Mouse (Mus musculus): ENCODE measurements around the gene Cd40. TPM values are rescaled to one million over a fixed set of nuclear protein-coding genes. Genes with fewer than 3 reads are reported as not detected.
A peak's percentile ranks its signal among the peaks of the same experiment; 100 is the strongest.

Gene Cd40
- polyA plus RNA-seq (2011; ENCODE audit: insufficient read depth, insufficient read length, low replicate concordance, missing spikeins), result 11.4 and 13.6 TPM in 2 replicates

DNA sequence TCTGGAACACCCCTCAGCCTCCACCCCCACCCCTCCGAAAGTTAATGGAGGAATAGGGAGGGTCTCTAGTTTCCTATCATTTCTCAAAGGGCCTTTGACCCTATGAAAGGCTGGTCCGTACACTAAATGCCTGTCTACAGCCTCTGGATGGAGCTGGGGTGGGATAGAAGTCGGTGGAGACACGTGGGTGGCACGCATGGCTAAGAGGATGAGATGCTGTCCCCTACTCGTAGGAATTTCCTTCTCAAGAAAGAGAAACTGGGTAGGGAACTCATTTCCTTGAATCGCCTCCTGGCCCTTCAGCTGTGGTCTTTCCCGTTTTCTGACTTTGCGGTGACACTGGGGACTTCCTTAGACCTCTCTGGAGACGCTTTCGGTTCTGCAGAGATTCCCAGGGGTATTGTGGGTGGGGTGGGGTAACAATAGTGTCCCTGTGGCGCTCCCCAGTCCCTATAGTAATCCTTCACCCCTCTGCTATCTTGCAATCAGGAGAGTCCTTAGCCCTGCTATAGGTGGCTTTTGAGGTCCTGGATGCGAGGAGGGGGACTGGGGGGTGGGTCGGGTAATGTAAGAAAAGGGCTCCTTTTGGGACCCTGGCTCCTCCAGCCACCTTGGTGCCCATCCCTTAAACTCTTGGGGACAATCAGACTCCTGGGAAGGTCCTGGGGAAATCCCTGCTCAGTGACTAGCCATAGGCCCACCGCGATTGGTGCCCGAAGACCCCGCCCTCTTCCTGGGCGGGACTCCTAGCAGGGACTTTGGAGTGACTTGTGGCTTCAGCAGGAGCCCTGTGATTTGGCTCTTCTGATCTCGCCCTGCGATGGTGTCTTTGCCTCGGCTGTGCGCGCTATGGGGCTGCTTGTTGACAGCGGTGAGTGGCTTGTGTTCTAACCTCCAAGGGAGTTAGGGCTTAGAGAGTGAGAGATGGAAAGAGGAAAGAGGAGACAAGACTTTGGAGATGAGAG, at the start of gene Cd40:
Gene Cd40, plus strand, starts transcription at position 740 of the 965 bp plus-strand sequence.
- H3K4me3 ChIP-seq (replicated peaks; ENCODE audit: control insufficient read depth, low read depth, low read length), result peak within 1 kb of the TSS; percentile 59
- TF ChIP-seq CTCF (IDR thresholded peaks at IDR 0.05; ENCODE audit: control insufficient read depth, insufficient read depth, low read length) (no peak), POLR2A (IDR thresholded peaks at IDR 0.05; ENCODE audit: borderline replicate concordance, control insufficient read depth, low read depth, low read length) (peak; percentile 69; the same call in 1 of the 2 replicates)
- peak within 1 kb of the TSS; percentile 57 for H3K27ac ChIP-seq (ENCODE audit: control insufficient read depth, insufficient read depth, low read depth, low read length, poor library complexity)
- 7% methylated on average over 25 of the region's 25 CpGs for WGBS
- no peaks in the 10 kb centered on the region; the same call in 1 of the 2 replicates for H3K4me1 ChIP-seq (ENCODE audit: control insufficient read depth, insufficient read depth, low read length)

DNA sequence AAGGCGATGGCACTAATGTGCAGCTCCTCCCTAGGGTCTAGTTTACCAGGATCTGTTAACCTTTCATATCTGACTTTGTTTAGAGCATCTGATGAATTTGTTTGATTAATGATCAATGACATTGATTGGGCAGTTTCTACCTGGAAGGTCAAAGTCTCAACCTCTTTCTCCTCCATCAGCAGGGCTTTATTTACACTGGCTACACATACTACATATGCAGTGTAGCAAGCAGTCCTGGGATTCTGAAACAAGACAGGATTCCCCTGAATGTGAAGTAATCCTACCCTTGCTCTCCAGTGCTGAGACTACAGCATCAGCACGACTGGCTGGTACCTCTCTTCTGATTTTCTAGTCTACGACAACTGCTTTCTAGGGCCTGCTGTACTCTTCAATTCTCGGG, 48.6 kb upstream of the Cd40 start:
- no peaks in the 10 kb centered on the region for H3K4me1 ChIP-seq (ENCODE audit: control insufficient read depth, insufficient read depth, low read length)
- H3K27ac ChIP-seq (ENCODE audit: control insufficient read depth, insufficient read depth, low read depth, low read length, poor library complexity), result no peak overlapping the region
- TF ChIP-seq POLR2A (IDR thresholded peaks at IDR 0.05; ENCODE audit: borderline replicate concordance, control insufficient read depth, low read depth, low read length) (no peak), CTCF (IDR thresholded peaks at IDR 0.05; ENCODE audit: control insufficient read depth, insufficient read depth, low read length) (no peak)
- no peak overlapping the region for H3K4me3 ChIP-seq (replicated peaks; ENCODE audit: control insufficient read depth, low read depth, low read length)
- 92% methylated on average over 4 of the region's 4 CpGs for WGBS

DNA sequence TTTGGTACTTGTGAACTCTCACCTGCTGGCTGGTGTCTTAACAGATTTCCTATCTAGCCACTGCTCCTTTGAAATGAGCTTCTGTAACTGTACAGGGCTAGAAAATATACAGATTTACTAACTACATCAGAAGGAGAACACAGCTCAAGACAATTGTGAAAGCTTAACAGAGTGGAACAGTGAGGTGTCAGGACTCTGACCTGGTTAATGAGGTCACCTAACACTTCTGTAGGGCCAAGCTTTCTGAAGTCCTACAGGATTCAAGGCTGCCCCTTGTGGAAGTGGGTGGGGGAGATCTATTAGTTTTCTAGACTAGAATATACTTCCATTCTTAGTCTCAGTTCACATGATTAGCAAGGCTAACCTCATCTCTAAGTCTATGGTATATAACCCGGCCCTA, 47.4 kb upstream of the Cd40 start:
- no peak overlapping the region for H3K27ac ChIP-seq (ENCODE audit: control insufficient read depth, insufficient read depth, low read depth, low read length, poor library complexity)
- H3K4me1 ChIP-seq (ENCODE audit: control insufficient read depth, insufficient read depth, low read length), result no peaks in the 10 kb centered on the region
- no peak for TF ChIP-seq CTCF (IDR thresholded peaks at IDR 0.05; ENCODE audit: control insufficient read depth, insufficient read depth, low read length)
- no peak for TF ChIP-seq POLR2A (IDR thresholded peaks at IDR 0.05; ENCODE audit: borderline replicate concordance, control insufficient read depth, low read depth, low read length)
- no peak overlapping the region for H3K4me3 ChIP-seq (replicated peaks; ENCODE audit: control insufficient read depth, low read depth, low read length)
- 94% methylated on average over 1 of the region's 1 CpGs for WGBS

DNA sequence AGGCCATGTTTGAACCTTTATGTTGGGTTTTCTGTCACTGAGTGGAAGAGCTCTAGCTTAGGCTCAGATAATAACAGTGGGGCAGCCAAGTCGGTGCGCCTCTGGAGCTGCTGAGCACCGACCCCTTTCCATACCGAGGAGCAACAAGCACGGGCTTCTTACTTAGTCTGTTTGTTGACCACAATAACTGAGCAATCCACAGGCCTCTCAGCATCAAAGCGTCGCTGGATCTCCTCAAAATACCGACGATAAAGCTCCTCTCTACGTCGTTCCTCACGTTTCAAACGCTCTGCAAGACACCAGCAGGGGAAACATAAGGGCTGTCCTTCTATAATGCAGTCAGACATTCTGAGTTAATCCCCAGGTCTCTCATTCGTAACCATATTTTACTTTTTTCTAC, 46.3 kb upstream of the Cd40 start:
- Histone ChIP-seq H3K4me3 (replicated peaks; ENCODE audit: control insufficient read depth, low read depth, low read length) (no peak overlapping the region), H3K27ac (ENCODE audit: control insufficient read depth, insufficient read depth, low read depth, low read length, poor library complexity) (no peak overlapping the region), H3K4me1 (ENCODE audit: control insufficient read depth, insufficient read depth, low read length) (no peaks in the 10 kb centered on the region)
- 92% methylated on average over 14 of the region's 14 CpGs for WGBS
- TF ChIP-seq CTCF (IDR thresholded peaks at IDR 0.05; ENCODE audit: control insufficient read depth, insufficient read depth, low read length), result no peak
- TF ChIP-seq POLR2A (IDR thresholded peaks at IDR 0.05; ENCODE audit: borderline replicate concordance, control insufficient read depth, low read depth, low read length), result no peak

DNA sequence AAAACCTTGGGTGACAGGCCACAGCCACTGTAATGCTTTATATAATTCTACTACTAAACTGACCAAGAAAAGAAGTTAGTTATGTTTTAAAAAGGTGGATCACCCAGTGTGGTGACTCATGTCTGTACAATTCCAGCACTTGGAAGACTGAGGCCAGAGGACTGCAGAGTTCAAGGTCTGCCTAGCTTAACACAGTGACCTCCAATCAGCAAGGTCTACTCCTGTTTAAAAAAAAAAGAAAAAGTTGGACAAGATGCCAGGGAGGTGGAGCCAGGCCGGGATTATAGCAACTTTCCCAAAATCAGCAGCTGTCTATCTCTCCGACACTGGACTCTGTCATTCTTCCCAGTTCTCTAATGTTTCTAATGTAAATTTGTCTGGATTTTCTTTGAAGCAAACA, 45.8 kb upstream of the Cd40 start:
- TF ChIP-seq POLR2A (IDR thresholded peaks at IDR 0.05; ENCODE audit: borderline replicate concordance, control insufficient read depth, low read depth, low read length) (no peak), CTCF (IDR thresholded peaks at IDR 0.05; ENCODE audit: control insufficient read depth, insufficient read depth, low read length) (no peak)
- 87% methylated on average over 2 of the region's 2 CpGs for WGBS

DNA sequence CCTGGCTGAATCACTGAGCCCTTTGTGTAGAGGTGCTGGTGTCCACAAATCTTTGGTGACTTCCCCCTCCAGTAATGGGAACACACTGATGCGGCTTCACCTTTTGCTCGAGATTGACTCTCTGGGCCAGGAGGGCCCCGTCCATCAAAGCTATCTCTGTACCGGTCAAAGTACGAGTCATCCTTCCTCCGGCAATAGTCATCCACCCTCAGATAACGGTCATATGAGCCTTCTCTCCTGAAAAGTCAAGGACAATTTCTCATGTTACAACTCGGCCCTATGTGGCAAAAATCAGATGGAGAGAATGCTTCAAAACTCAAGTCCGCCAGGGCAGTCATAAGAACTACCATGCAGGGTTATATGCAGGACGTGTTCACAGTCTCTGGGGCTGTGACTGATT, 45.1 kb upstream of the Cd40 start:
- WGBS, result 88% methylated on average over 10 of the region's 10 CpGs
- Histone ChIP-seq H3K4me1 (ENCODE audit: control insufficient read depth, insufficient read depth, low read length) (no peaks in the 10 kb centered on the region; the same call in 1 of the 2 replicates), H3K27ac (ENCODE audit: control insufficient read depth, insufficient read depth, low read depth, low read length, poor library complexity) (no peak overlapping the region), H3K4me3 (replicated peaks; ENCODE audit: control insufficient read depth, low read depth, low read length) (no peak overlapping the region)
- TF ChIP-seq POLR2A (IDR thresholded peaks at IDR 0.05; ENCODE audit: borderline replicate concordance, control insufficient read depth, low read depth, low read length), result no peak
- TF ChIP-seq CTCF (IDR thresholded peaks at IDR 0.05; ENCODE audit: control insufficient read depth, insufficient read depth, low read length), result no peak

More for the DNA sequence above, 45.8 kb upstream of the Cd40 start:
- Histone ChIP-seq H3K27ac (ENCODE audit: control insufficient read depth, insufficient read depth, low read depth, low read length, poor library complexity) (no peak overlapping the region), H3K4me3 (replicated peaks; ENCODE audit: control insufficient read depth, low read depth, low read length) (no peak overlapping the region), H3K4me1 (ENCODE audit: control insufficient read depth, insufficient read depth, low read length) (no peaks in the 10 kb centered on the region; the same call in 1 of the 2 replicates)

DNA sequence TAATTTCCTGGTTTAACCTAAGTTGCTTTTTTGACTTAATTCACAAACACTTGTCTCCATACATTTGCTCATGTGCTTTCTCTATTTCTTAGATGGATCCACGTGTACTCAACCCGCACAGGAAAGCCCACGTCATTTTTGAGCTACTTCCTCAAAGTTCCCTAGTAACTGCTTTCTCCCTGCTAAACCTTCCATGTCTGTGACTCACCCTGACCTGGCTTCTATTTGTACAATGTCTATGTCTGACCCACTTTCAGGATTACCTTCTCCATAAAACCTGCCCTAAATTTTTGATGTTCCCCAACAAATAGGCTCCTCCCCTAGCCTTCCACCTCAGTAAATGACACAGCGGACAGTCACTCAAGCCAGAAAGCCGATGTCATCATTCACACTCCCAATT, 40.5 kb upstream of the Cd40 start:
- H3K4me1 ChIP-seq (ENCODE audit: control insufficient read depth, insufficient read depth, low read length), result no peaks in the 10 kb centered on the region; the same call in 1 of the 2 replicates
- H3K27ac ChIP-seq (ENCODE audit: control insufficient read depth, insufficient read depth, low read depth, low read length, poor library complexity), result no peak overlapping the region
- no peak for TF ChIP-seq POLR2A (IDR thresholded peaks at IDR 0.05; ENCODE audit: borderline replicate concordance, control insufficient read depth, low read depth, low read length)
- TF ChIP-seq CTCF (IDR thresholded peaks at IDR 0.05; ENCODE audit: control insufficient read depth, insufficient read depth, low read length), result no peak
- WGBS, result 35% methylated on average over 5 of the region's 5 CpGs
- H3K4me3 ChIP-seq (replicated peaks; ENCODE audit: control insufficient read depth, low read depth, low read length), result no peak overlapping the region

DNA sequence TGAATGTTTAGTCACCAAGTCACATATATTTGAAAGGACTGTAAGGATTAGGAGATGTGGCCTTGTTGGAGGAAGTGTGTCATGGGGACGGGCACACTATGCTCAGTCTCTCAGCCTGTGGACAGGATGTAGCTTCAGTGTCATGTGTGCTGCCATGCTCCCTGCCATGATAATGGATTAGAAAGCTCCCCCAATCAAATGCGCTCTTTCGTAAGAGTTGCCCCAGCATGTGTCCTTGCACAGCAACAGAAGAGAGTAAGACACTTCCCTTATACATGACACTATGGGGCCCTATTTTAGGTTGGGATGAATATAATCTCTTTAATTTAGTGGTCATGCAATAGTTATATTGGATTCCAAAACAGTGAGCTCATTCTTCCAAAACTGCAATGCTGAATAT, 34.9 kb upstream of the Cd40 start:
- TF ChIP-seq POLR2A (IDR thresholded peaks at IDR 0.05; ENCODE audit: borderline replicate concordance, control insufficient read depth, low read depth, low read length), result no peak
- no peak for TF ChIP-seq CTCF (IDR thresholded peaks at IDR 0.05; ENCODE audit: control insufficient read depth, insufficient read depth, low read length)
- Histone ChIP-seq H3K27ac (ENCODE audit: control insufficient read depth, insufficient read depth, low read depth, low read length, poor library complexity) (no peak overlapping the region), H3K4me1 (ENCODE audit: control insufficient read depth, insufficient read depth, low read length) (no peaks in the 10 kb centered on the region), H3K4me3 (replicated peaks; ENCODE audit: control insufficient read depth, low read depth, low read length) (no peak overlapping the region)
- WGBS, result 77% methylated on average over 3 of the region's 3 CpGs
